Mouse (Mus musculus): Measurements from ENCODE around the gene Rgs21.

DNA sequence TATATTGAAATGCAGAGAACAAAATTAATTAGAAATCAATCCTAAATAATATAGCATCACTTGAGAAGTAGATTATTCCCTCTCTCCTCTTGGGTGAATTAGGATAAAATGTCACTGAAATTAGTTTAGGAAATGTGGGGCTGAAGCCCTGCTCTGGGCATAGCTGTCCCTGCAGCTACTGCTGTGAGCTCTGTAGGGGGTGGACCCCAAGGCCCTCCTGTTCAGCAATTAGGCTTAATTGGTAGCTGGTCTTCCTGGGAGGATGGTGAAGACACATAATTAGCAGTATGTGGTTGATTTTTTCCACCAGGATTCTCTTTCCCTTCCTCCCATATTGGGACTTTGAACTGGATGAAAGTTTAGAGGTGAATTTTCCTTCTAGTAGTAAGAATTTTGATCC is 68.7 kb downstream of the Rgs21 start:
- TF ChIP-seq CTCF (IDR thresholded peaks at IDR 0.05; ENCODE audit: low read depth) (no peak), EP300 (IDR thresholded peaks at IDR 0.05; ENCODE audit: low read depth) (no peak)

Measured in heart, postnatal 0 days (tissue).